Mouse (Mus musculus) embryonic facial prominence, embryonic 13.5 days (tissue): ENCODE data around the gene Suz12. TPM values are rescaled to one million over a fixed set of nuclear protein-coding genes. Genes with fewer than 3 reads are reported as not detected.
"Not testable (repeated sequence)": the region's sequence is repeated elsewhere in the genome, so short reads cannot be mapped to it uniquely, and the experiment has no call there.

Source experiments
- ATAC-seq: fragments of 200-750 bp; cut with Nextera tagmentation; 2 replicates; pipeline ENCODE4 v1.8.0; 2017; ENCODE audit warnings: low read depth; ENCODE audit not compliant: insufficient number of reproducible peaks, insufficient read depth, low FRiP score, low TSS enrichment
- H3K27ac ChIP-seq: fragments of 300-500 bp; sonication (generic); 2 replicates; pipeline ENCODE4 v1.5.1; 2015; ENCODE audit warnings: moderate library complexity, mild to moderate bottlenecking, inconsistent platforms
- H3K27me3 ChIP-seq: fragments of 300-500 bp; sonication (generic); 2 replicates; pipeline ENCODE4 v1.6.1; 2015; ENCODE audit warnings: mild to moderate bottlenecking, inconsistent platforms
- H3K36me3 ChIP-seq: fragments of 300-500 bp; sonication (generic); 2 replicates; pipeline ENCODE4 v1.6.1; 2015; ENCODE audit warnings: mild to moderate bottlenecking, inconsistent platforms
- H3K4me1 ChIP-seq: fragments of 300-500 bp; sonication (generic); 2 replicates; pipeline ENCODE4 v1.6.1; 2015; ENCODE audit warnings: inconsistent platforms
- H3K4me2 ChIP-seq: fragments of 300-500 bp; sonication (generic); 2 replicates; pipeline ENCODE4 v1.6.1; 2015; ENCODE audit warnings: moderate library complexity, mild to moderate bottlenecking, inconsistent platforms
- H3K4me3 ChIP-seq: fragments of 300-500 bp; sonication (generic); 2 replicates; pipeline ENCODE4 v1.5.1; 2015; ENCODE audit warnings: mild to moderate bottlenecking, inconsistent platforms
- H3K9ac ChIP-seq: fragments of 300-500 bp; sonication (generic); 2 replicates; pipeline ENCODE4 v1.6.1; 2015; ENCODE audit warnings: mild to moderate bottlenecking, inconsistent platforms
- H3K9me3 ChIP-seq: fragments of 300-500 bp; sonication (generic); 2 replicates; pipeline ENCODE4 v1.6.1; 2016; ENCODE audit warnings: inconsistent platforms
- WGBS: fragments of 180-500 bp; shearing (Covaris S2); methylation state at CpG from one replicate; pipeline ENCODE4 v1.1.7; 2015; ENCODE audit warnings: mixed read lengths; 5-methylcytosine and 5-hydroxymethylcytosine counted together
- polyA plus RNA-seq: library from polyadenylated mRNA; unstranded; fragments of >200 nt; fragmentation: Nextera tagmentation; extraction: Ambion mirVana; gene quantifications from 2 replicates; pipeline ENCODE4 v1.2.1, GENCODE M21; 2015

Gene Suz12
- polyA plus RNA-seq, 1 experiment from 2014 or later = 24.3 TPM

DNA sequence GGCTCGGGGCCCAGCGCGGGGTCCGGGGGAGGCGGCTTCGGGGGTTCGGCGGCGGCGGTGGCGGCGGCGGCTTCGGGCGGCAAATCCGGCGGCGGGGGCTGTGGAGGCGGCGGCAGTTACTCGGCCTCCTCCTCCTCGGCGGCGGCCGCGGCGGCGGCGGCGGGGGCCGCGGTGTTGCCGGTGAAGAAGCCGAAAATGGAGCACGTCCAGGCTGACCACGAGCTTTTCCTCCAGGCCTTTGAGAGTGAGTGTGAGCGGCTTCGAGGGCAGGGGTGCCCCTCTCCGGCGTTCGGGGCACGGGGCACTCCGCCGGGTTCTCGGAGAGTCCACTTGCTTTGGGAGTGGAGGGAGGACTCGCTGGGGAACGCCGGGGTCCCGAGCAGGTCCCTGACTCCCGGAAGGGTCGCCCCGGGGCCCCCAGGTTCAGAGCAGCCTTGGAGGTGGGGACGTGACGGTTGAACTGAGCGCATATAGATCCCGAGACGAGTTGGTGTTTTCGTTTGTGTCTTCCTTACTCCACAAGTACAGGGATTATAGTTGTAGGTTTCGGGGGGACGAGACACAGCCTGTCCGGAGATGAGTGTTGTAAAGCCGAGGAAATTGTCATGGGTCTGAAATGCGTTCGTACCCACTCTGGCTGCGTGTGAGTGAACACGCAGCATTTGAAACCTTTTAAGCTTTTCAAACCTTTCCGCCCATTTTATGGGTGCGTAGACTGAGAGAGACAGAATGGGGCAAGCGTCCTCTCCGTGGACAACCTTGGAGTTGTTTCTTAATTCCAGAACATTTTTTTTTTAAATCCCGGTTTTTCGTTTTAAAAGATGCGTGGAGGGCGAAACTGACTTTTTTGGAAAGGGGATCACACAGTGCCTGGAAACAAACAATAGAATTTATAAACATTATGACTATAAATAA, 707 bp downstream of the Suz12 start:
- H3K9me3 ChIP-seq = no peaks in the 10 kb centered on the region
- peak overlapping the region; percentile 99 for H3K27ac ChIP-seq
- H3K36me3 ChIP-seq = peaks cover 14% of the 10 kb centered on the region
- peak overlapping the region; percentile 95 for H3K9ac ChIP-seq
- H3K27me3 ChIP-seq = no peaks in the 10 kb centered on the region
- H3K4me3 ChIP-seq = peak overlapping the region; percentile 98
- H3K4me1 ChIP-seq = peaks cover 3% of the 10 kb centered on the region; the same call in 1 of the 2 replicates
- H3K4me2 ChIP-seq = peak overlapping the region; percentile 63
- ATAC-seq = no peak; the same call in 1 of the 2 replicates
- WGBS = under 1% methylated on average over 54 of the region's 74 CpGs

DNA sequence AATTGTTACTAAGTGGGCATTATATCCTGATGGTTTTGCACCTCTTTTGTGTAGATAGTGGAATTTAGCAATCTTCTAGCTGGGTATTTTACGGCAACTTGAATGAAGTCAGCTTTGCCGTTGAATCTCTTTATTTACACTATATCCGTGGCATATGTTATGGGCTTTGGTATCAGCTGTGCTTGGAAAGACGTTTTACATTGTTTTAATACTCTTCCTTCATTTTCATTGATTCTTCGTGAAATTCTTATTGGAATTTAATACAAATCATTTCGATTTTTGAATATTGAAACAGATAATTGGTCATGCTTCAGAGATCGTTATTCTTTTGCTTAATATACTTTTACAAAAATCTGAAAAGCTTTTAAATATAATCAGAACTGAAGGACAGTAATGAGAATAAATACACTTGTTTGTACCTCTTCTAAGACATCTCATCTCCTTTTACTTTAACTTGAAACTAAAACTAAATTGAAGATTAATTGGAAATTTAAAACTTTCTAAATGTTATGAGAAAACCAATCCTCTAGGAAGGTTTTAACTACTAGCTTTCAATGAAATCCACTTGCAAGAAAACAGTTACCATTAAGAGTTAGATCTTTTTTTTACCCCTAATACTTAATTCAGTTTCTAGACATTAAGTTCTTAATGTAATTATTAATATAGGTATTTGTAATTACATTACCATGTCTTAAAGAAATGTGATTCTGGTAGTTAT, 1.5 kb downstream of the Suz12 start:
- ATAC-seq = no peak
- H3K36me3 ChIP-seq = peaks cover 19% of the 10 kb centered on the region
- peak overlapping the region; percentile 95 for H3K9ac ChIP-seq
- H3K27me3 ChIP-seq = no peaks in the 10 kb centered on the region
- no peaks in the 10 kb centered on the region for H3K9me3 ChIP-seq
- WGBS = 4% methylated on average over 7 of the region's 7 CpGs
- H3K4me1 ChIP-seq = peaks cover 3% of the 10 kb centered on the region; the same call in 1 of the 2 replicates
- no peak overlapping the region for H3K27ac ChIP-seq
- peak overlapping the region; percentile 63 for H3K4me2 ChIP-seq
- peak overlapping the region; percentile 98 for H3K4me3 ChIP-seq

DNA sequence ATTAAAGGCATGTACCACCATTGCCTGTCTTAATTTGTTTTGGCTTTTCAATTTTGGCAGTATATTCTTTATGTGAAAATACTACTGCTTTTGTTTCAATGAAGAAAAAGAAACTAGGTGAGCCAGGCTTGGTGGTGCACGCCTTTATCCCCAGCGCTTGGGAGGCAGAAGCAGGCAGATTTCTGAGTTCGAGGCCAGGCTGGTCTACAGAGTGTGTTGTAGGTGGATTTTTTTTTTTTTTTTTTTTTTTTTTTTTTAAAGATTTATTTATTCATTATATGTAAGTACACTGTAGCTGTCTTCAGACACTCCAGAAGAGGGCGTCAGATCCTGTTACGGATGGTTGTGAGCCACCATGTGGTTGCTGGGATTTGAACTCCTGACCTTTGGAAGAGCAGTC, 23.6 kb downstream of the Suz12 start:
- 93% methylated on average over 5 of the region's 5 CpGs for WGBS
- H3K4me2 ChIP-seq, H3K4me1 ChIP-seq, ATAC-seq, H3K27ac ChIP-seq, H3K4me3 ChIP-seq, H3K27me3 ChIP-seq, H3K9me3 ChIP-seq, H3K9ac ChIP-seq: not testable (repeated sequence)
- peaks cover 73% of the 10 kb centered on the region for H3K36me3 ChIP-seq

DNA sequence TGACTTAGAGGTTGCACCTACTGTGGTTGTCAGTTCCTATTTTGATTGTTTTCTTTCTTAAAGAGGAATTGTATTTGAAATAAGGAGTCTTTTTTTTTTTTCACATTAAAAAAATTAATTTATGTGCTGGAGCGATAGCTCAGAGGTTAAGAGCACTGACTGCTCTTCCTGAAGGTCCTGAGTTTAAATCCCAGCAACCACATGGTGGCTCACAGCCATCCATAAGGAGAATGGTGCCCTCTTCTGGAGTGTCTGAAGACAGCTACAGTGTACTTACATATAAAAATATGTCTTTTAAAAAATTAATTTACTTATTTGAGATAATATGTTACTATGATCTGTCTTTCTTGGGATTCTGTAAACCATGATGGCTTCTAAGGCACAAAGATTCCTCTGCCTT, 26.9 kb downstream of the Suz12 start:
- no peak overlapping the region for H3K27ac ChIP-seq
- H3K27me3 ChIP-seq = no peaks in the 10 kb centered on the region
- no peak overlapping the region for H3K4me3 ChIP-seq
- no peaks in the 10 kb centered on the region for H3K4me1 ChIP-seq
- 91% methylated on average over 1 of the region's 1 CpGs for WGBS
- no peak overlapping the region for H3K4me2 ChIP-seq
- H3K9ac ChIP-seq = no peak overlapping the region
- ATAC-seq = no peak
- H3K36me3 ChIP-seq = peaks cover 74% of the 10 kb centered on the region
- H3K9me3 ChIP-seq = no peaks in the 10 kb centered on the region

DNA sequence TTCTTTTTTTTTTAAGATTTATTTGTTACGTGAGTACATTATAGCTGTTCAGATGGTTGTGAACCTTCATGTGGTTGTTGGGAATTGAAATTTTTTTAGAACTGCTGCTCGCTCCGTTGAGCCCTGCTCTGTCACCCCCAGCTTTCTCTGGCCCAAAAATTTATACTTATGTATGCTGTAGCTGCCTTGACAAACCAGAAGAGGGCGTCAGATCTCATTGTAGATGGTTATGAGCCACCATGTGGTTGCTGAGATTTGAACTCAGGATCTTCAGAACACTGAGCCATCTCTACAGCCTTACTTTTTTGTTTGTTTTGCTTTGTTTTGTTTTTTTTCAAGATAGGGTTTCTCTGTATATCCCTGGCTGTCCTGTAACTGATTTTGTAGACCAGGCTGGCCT, 28.4 kb downstream of the Suz12 start:
- Histone ChIP-seq H3K4me2 (no peak overlapping the region), H3K36me3 (peaks cover 74% of the 10 kb centered on the region), H3K9ac (no peak overlapping the region), H3K4me3 (no peak overlapping the region), H3K27ac (no peak overlapping the region), H3K9me3 (no peaks in the 10 kb centered on the region), H3K27me3 (no peaks in the 10 kb centered on the region), H3K4me1 (no peaks in the 10 kb centered on the region)
- 82% methylated on average over 4 of the region's 4 CpGs for WGBS
- no peak for ATAC-seq

DNA sequence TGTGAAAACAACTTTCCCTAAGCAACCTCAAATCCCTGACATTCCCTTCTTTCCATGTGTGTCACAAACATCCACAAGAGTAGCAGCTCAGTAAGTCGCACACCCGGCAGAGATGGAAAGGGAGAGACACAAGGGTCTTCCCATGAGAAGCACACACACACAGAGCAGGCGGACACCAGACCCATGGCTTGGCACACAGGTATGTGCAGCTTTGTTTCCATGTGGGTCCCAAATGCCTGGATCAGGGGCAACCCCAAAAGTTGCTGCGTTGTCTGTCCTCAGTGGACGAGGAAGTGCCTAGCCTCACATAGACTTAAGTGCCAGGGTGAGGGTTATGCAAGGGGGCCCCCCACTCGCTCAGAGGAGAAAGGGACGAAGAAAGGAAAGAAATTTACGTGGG, 44.6 kb downstream of the Suz12 start:
- Histone ChIP-seq H3K27ac (no peak overlapping the region), H3K9me3 (no peaks in the 10 kb centered on the region), H3K4me2 (no peak overlapping the region), H3K9ac (no peak overlapping the region), H3K4me1 (no peaks in the 10 kb centered on the region), H3K27me3 (no peaks in the 10 kb centered on the region), H3K36me3 (peaks cover 24% of the 10 kb centered on the region), H3K4me3 (no peak overlapping the region)
- ATAC-seq = no peak
- WGBS = 75% methylated on average over 8 of the region's 8 CpGs

DNA sequence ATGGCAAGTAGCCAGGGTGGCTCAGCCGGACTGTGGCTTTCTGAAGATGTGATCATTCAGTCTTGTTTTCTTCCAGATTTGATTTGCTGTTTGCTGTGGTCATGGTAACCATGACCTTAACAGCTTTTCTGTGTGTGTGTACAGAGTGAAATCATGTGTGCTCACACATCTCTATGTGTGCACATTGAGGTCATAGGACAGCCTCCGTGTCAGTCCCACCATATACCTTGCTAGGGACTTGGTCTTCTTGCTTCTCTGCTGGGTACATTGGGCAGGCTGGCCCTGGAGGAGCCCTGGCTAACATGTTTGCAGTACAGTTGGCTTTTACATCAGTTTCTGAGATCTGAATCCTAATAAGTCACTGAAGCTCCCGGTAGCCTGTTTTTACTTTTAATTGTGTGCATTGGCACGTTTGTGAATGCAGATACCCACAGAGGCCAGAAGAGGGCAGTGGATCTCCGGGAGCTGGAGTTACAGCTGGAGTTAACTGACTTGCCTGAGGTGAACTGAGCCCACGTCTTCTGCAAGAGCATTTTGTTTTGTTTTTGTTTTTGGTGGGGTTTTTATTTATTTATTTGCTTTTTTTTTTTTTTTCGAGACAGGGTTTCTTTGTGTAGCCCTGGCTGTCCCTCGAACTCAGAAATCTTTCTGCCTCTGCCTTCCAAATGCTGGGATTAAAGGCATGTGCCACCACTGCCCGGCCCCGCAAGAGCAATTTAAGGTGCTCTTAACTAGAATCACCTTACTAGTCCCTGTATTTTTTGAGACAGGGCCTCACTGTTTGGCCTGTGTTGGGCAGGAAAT, 49.9 kb downstream of the Suz12 start:
- no peak for ATAC-seq
- Histone ChIP-seq H3K27ac (no peak overlapping the region), H3K4me1 (no peaks in the 10 kb centered on the region), H3K9me3 (no peaks in the 10 kb centered on the region), H3K4me2 (no peak overlapping the region), H3K36me3 (peaks cover 21% of the 10 kb centered on the region), H3K27me3 (no peaks in the 10 kb centered on the region), H3K4me3 (no peak overlapping the region), H3K9ac (no peak overlapping the region)
- WGBS = 55% methylated on average over 10 of the region's 10 CpGs

DNA sequence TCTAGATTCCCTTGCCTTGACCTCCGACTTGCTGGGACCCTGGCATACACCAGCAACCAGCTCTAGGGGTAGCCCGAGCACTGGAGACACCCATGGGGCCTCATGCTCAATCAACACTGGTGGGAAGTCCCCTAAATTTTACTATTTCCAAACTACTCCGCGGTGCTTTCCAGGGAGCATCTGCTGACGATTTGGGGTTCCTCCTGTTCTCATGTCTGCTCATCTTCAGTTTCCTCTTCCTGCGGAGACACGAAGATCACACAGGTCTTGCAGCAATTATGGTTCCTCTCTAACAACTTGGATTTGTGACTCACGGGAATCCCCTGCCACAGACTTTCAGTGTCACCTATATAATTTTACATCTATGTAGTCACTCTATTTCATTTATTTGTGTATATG, 50.5 kb downstream of the Suz12 start:
- H3K9ac ChIP-seq = no peak overlapping the region
- ATAC-seq = no peak
- 84% methylated on average over 8 of the region's 8 CpGs for WGBS

DNA sequence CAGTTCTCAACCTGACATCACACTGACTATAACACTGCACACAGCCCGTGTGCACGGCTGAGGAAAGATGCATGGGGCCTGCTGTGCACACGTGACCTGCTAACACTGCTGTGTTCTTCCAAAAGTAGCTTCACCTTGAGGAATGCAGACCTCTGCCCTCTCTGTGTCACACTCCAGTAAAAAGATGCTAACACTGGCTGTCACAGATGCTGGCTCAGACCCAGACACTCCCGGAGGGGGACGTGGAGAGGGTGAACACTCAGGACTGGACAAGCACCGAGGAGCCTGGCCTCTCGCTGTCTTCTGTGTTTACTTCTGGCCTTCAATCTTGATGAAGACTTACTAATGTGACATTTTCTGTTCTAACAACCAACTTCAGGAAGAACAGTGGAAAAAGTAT, 54.0 kb downstream of the Suz12 start:
- Histone ChIP-seq H3K4me3 (no peak overlapping the region), H3K27ac (no peak overlapping the region), H3K27me3 (no peaks in the 10 kb centered on the region), H3K4me2 (no peak overlapping the region), H3K9me3 (no peaks in the 10 kb centered on the region), H3K36me3 (peaks cover 32% of the 10 kb centered on the region), H3K4me1 (peaks cover 9% of the 10 kb centered on the region), H3K9ac (no peak overlapping the region)
- ATAC-seq = no peak
- WGBS = 89% methylated on average over 7 of the region's 7 CpGs

More for the DNA sequence above, 50.5 kb downstream of the Suz12 start:
- no peak overlapping the region for H3K27ac ChIP-seq
- peaks cover 25% of the 10 kb centered on the region for H3K36me3 ChIP-seq
- no peaks in the 10 kb centered on the region for H3K9me3 ChIP-seq
- H3K4me2 ChIP-seq = no peak overlapping the region
- H3K27me3 ChIP-seq = no peaks in the 10 kb centered on the region
- no peaks in the 10 kb centered on the region for H3K4me1 ChIP-seq
- H3K4me3 ChIP-seq = no peak overlapping the region

DNA sequence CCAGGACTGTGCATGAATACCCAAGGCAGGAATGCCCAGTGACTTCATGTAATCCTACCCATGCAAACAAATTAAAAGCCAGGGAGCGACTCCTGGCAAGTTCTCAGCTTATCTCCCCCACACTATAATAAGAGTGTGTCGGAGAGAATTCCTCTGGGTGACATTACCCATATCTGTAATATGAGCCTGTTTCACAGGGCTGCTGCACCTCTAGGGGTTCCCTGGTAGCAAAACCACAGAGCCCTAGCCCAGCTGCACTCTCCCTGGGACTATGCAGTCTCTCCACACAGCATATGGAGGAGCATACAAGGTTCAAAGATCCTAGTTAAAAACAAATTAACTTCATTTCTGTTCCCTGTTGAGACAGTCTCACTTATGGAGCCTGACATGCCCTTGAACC, 57.2 kb downstream of the Suz12 start:
- no peaks in the 10 kb centered on the region for H3K27me3 ChIP-seq
- H3K4me2 ChIP-seq = no peak overlapping the region
- H3K9me3 ChIP-seq = no peaks in the 10 kb centered on the region
- H3K36me3 ChIP-seq = peaks cover 51% of the 10 kb centered on the region
- peak overlapping the region; percentile 12; the same call in 1 of the 2 replicates for H3K27ac ChIP-seq
- ATAC-seq = peak; percentile 78; the same call in 1 of the 2 replicates
- no peak overlapping the region for H3K9ac ChIP-seq
- peaks cover 12% of the 10 kb centered on the region for H3K4me1 ChIP-seq
- H3K4me3 ChIP-seq = no peak overlapping the region
- WGBS = 15% methylated on average over 2 of the region's 2 CpGs

DNA sequence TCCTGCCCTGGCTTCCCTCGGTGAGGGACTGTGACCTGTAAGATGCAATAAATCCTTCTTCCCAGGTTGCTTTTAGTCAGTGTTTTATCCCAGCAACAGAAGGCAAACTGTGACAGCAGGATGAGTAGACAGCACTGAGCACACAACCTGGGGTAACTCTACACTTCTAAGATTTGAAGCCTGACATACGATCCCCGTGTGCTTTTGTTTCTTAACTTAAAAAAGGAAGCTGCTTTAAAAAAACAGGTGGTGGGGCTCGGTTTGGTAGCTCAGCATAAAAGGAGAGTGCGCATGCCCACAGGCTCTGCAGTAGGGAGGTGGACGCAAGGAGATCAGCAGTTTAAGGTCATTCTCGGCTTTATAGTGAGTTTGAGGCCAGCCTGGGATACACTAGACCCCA, 59.5 kb downstream of the Suz12 start:
- H3K36me3 ChIP-seq = peaks cover 63% of the 10 kb centered on the region

More for the DNA sequence above, 59.5 kb downstream of the Suz12 start:
- H3K4me2 ChIP-seq = no peak overlapping the region
- no peaks in the 10 kb centered on the region for H3K9me3 ChIP-seq
- peaks cover 12% of the 10 kb centered on the region for H3K4me1 ChIP-seq
- H3K4me3 ChIP-seq = no peak overlapping the region
- H3K9ac ChIP-seq = no peak overlapping the region
- H3K27me3 ChIP-seq = no peaks in the 10 kb centered on the region
- ATAC-seq = no peak
- WGBS = 58% methylated on average over 7 of the region's 7 CpGs
- H3K27ac ChIP-seq = no peak overlapping the region
